Mouse (Mus musculus) heart, postnatal 25 days (tissue): ENCODE data around the gene Gm10061. TPM values are rescaled to one million over a fixed set of nuclear protein-coding genes. Genes with fewer than 3 reads are reported as not detected.
"Not testable (repeated sequence)": the region's sequence is repeated elsewhere in the genome, so short reads cannot be mapped to it uniquely, and the experiment has no call there.

ENCODE experiments used
- DNase-seq: peaks from one replicate; pipeline ENCODE4 v3.0.0; 2022; ENCODE audit warnings: low spot score
- intact Hi-C: fragments of 180-260 bp; cut with DNase I; formaldehyde crosslinking; loops from one replicate; pipeline ENCODE4 v1.15.1; 2025
- total RNA-seq, 2 experiments: library from RNA; stranded (reverse); gene quantifications; 2 replicates each; pipeline ENCODE4 v1.2.3; 2021

The Gm10061 gene
- not detected for total RNA-seq

DNA sequence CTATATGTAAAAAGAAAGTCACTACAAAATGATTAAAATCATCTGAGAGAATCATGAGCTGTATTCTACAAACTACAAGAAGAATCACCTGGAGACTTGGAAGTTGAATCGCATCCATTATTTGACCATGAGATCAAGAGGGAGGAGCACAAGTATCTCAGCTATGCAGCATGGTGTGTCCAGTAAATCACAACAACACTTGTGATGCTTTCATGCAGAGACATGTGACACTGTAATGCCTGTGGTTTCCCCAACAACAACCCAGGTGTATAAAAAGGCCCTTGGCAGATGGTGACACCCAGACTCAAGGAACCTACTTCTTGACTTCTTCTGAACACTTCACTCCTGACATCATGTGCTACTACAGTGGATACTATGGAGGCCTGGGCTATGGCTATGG lies at the start of gene Gm10061:
Gene Gm10061, plus strand, starts transcription at position 301 of the 400 bp plus-strand sequence.
- no peak for DNase-seq
- intact Hi-C loops: no loop called here

DNA sequence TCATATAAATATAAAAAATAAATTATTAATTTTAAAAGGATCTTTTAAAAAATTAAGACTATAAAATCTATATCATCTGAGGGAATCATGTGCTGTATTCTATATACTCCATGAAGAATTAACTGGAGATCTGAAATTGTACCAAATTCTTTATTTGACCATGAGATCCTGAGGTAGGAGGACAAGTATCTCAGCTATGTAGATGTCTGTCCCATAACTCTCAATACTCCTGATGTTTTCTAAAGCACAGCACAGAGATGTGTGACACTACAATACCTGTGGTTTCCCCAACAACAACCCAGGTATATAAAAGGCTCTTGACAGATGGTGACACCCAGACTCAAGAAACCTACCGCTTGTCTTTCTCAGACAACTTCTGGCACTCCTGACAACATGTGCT lies 10.3 kb upstream of the Gm10061 start, which contains the start of gene Gm6358:
Gene Gm6358, plus strand, starts transcription at position 301 of the 400 bp plus-strand sequence.
- intact Hi-C loops: no loop called here
- DNase-seq: no peak

DNA sequence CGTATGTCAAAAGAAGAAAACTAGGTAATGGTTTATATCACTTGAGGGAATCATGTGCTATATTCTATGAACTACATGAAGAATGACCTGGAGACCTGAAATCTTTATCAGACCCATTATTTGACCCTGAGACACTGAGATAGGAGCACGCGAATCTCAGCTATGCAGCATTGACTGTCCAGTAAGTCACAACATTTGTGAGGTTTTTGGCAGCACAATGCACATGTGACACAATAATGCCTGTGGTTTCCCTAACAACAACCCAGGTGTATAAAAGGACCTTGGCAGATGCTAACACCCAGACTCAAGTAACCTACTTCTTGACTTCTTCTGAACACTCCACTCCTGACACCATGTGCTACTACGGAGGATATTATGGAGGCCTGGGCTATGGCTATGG lies 6.8 kb downstream of the Gm10061 start, which contains the start of gene Gm9789:
Gene Gm9789, plus strand, starts transcription at position 301 of the 400 bp plus-strand sequence.
- intact Hi-C loops: no loop called here
- DNase-seq: no peak

DNA sequence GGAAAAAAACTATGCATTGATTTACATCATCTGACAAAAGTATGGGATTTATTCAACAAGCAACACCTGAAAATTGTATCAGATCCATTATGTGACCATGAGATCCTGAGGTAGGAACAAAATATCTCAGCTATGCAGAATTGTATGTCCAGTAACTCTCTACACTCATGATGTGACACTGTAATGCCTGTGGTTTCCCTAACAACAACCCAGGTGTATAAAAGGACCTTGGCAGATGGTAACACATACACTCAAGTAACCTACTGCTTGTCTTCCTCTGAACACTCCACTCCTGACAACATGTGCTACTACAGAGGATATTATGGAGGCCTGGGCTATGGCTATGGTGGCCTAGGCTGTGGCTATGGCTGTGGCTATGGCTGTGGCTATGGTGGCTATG lies 18.3 kb downstream of the Gm10061 start, which contains the start of gene Gm7735:
Gene Gm7735, plus strand, starts transcription at position 301 of the 400 bp plus-strand sequence.
- DNase-seq, intact Hi-C loops: not testable (repeated sequence)

DNA sequence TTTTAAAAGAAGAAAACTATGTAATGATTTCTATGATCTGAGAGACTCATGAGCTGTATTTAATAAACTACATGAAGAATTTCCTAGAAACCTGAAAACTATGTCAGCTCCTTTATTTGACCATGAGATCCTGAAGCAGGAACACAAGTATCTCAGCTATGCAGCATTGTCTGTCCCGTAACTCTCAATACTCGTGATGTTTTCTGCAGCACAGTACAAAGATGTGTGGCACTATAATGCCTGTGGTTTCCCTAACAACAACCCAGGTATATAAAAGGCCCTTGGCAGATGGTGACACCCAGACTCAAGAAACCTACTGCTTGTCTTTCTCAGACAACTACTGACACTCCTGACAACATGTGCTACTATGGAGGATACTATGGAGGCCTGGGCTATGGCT lies 23.5 kb downstream of the Gm10061 start, which contains the start of gene 1110057P08Rik:
Gene 1110057P08Rik, plus strand, starts transcription at position 301 of the 400 bp plus-strand sequence.
- DNase-seq: no peak
- intact Hi-C loops: no loop called here

DNA sequence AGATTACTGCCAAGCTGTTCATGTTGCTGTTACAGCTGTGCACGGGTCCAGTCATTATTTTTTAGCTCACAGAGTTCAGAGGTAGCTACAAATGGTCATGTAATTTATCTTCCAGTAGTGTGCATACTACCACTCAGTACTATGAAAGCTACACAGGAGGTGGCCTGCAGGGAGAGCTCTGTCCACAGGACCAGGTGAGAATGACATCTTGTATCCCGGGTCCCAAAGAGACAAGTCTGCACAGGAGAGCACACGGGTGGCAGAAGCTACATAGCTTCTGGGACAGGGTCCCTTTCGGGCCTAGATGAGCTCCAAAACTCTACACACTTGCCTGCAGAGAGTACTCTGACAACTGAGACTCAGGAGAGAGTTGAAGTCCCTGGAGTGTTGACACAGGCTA lies 37.7 kb downstream of the Gm10061 start:
- intact Hi-C loops: no loop called here
- no peak for DNase-seq

Other genes starting within 250 kb of the Gm10061 start
- gene Krtap19-9b, start 218.8 kb upstream of the Gm10061 start, total RNA-seq: not detected
- gene Krtap16-3, start 188.2 kb upstream of the Gm10061 start, total RNA-seq: not detected
- gene Krtap22-2, start 140.3 kb upstream of the Gm10061 start, total RNA-seq: not detected
- gene Gm10229, start 135.8 kb upstream of the Gm10061 start, total RNA-seq: not detected
- gene Krtap6-1, start 119.4 kb upstream of the Gm10061 start, total RNA-seq: not detected
- not detected for gene Gm10228, start 109.6 kb upstream of the Gm10061 start, total RNA-seq
- not detected for gene Krtap6-5, start 103.2 kb upstream of the Gm10061 start, total RNA-seq
- not detected for gene 1110025L11Rik, start 87.1 kb upstream of the Gm10061 start, total RNA-seq
- not detected for gene Krtap6-3, start 67.1 kb upstream of the Gm10061 start, total RNA-seq
- gene Gm6358, start 10.2 kb upstream of the Gm10061 start, total RNA-seq: not detected
- not detected for gene Gm9789, start 6.9 kb downstream of the Gm10061 start, total RNA-seq
- not detected for gene Gm7735, start 18.4 kb downstream of the Gm10061 start, total RNA-seq
- not detected for gene 1110057P08Rik, start 23.6 kb downstream of the Gm10061 start, total RNA-seq
- not detected for gene Krtap20-2, start 54.8 kb downstream of the Gm10061 start, total RNA-seq